ENCODE assay signal across 8 mouse cellular contexts in genomic region chr6:52987391-52987790, GRCm38 (mm10).
DNase-seq lines count a peak whose midpoint lies in the region; ATAC-seq and TF ChIP-seq lines count a peak whose summit lies in the region.

No protein-coding gene starts in this region.

- no peak for ATAC-seq in megakaryocyte-erythroid progenitor cell, adult 5-6 weeks (replicated peaks; ENCODE audit: low FRiP score, low TSS enrichment, poor library complexity, severe bottlenecking)

- no peak overlapping the region for H3K4me3 ChIP-seq in layer of hippocampus, adult 2 months

- DNase-seq in cerebellum, adult 11 months: peak; percentile 41
- no peak for DNase-seq in cerebellum, adult 11-12 months
- DNase-seq in layer of hippocampus, adult 2 months (ENCODE audit: low spot score in 2 of 2): peak; percentile 32 to 44
- no peak for DNase-seq in layer of hippocampus, adult 9-11 months
- peak; percentile 64 for DNase-seq in ZHBTc4 (ENCODE audit: low read depth, low spot score)
- peak; percentile 30 for DNase-seq in fibroblast of lung, adult 2 months (ENCODE audit: low read depth)
- DNase-seq in mesoderm, embryonic 11.5 days (ENCODE audit: low read depth, low spot score): peak; percentile 61

- peak overlapping the region; percentile 40; the same call in 1 of the 2 replicates for H3K27ac ChIP-seq in layer of hippocampus, adult 2 months

- peak; percentile 91 for TF ChIP-seq CTCF in layer of hippocampus, adult 2 months (conservative IDR thresholded peaks at IDR 0.05)

Comparison
In these comparisons a context has a peak if more than half of its experiments do, and no peak if none do; other contexts are left out.
1. DNase-seq: peak in cerebellum, adult 11 months (single experiment), layer of hippocampus, adult 2 months (2 of 2), ZHBTc4 (single experiment), fibroblast of lung, adult 2 months (single experiment) and mesoderm, embryonic 11.5 days (single experiment); none in cerebellum, adult 11-12 months (single experiment) and layer of hippocampus, adult 9-11 months (single experiment).